Mouse (Mus musculus) erythroblast, embryonic 14.5 days (primary cell): ENCODE data around the gene Plxnc1. TPM values are rescaled to one million over a fixed set of nuclear protein-coding genes. Genes with fewer than 3 reads are reported as not detected.

Source experiments
- H3K27me3 ChIP-seq: 2 replicates; pipeline ENCODE4 v1.6.1; 2012; ENCODE audit warnings: inconsistent platforms; ENCODE audit not compliant: control insufficient read depth
- H3K36me3 ChIP-seq: 2 replicates; pipeline ENCODE4 v1.6.1; 2012; ENCODE audit warnings: mild to moderate bottlenecking, inconsistent platforms; ENCODE audit not compliant: control insufficient read depth
- H3K4me1 ChIP-seq: 2 replicates; pipeline ENCODE4 v1.6.1; 2012; ENCODE audit warnings: inconsistent platforms; ENCODE audit not compliant: control insufficient read depth
- H3K4me3 ChIP-seq: replicated peaks from 2 replicates; pipeline ENCODE3; 2012; ENCODE audit warnings: moderate library complexity, mild to moderate bottlenecking, inconsistent platforms
- H3K9me3 ChIP-seq: 2 replicates; pipeline ENCODE4 v1.6.1; 2012; ENCODE audit warnings: low read length, inconsistent platforms, mixed read lengths; ENCODE audit not compliant: control insufficient read depth
- GATA1 ChIP-seq: IDR thresholded peaks from 2 replicates; pipeline ENCODE4 v1.6.1; 2012; ENCODE audit warnings: low read length, inconsistent platforms, mixed read lengths
- TAL1 ChIP-seq: IDR thresholded peaks from 3 replicates; pipeline ENCODE4 v1.6.1; 2012; ENCODE audit warnings: low read length, inconsistent platforms, mixed read lengths
- polyA plus RNA-seq: library from polyadenylated mRNA; stranded (reverse); fragments of >175 nt; gene quantifications from 2 replicates; pipeline ENCODE4 v1.2.3, GENCODE M21; 2012

Gene Plxnc1
- polyA plus RNA-seq, 1 experiment = 0.05 TPM

DNA sequence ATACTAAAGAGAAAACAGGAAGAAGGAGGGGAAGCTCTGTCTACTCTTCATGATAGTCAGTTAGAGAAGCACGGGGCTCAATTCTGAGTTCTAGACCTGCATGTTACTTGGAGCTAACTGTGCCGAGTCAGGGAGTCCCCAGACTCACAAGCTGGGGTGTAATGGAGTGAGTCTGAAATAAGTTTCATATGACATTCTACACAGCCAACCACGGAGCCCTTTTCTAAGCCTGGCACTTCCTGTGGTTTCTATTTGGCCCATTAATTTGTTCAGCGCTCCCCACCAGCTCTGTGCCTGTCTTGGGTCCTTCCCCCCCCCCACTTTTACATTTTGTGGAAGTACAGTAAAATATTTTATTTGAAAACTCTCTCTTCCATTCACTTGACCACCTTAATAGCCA is 27.3 kb downstream of the Plxnc1 start:
- H3K9me3 ChIP-seq = no peaks in the 10 kb centered on the region
- peaks cover 90% of the 10 kb centered on the region for H3K4me1 ChIP-seq
- no peaks in the 10 kb centered on the region; the same call in 1 of the 2 replicates for H3K36me3 ChIP-seq
- TF ChIP-seq GATA1 = no peak
- no peak for TF ChIP-seq TAL1
- H3K27me3 ChIP-seq = no peaks in the 10 kb centered on the region
- no peak overlapping the region for H3K4me3 ChIP-seq

DNA sequence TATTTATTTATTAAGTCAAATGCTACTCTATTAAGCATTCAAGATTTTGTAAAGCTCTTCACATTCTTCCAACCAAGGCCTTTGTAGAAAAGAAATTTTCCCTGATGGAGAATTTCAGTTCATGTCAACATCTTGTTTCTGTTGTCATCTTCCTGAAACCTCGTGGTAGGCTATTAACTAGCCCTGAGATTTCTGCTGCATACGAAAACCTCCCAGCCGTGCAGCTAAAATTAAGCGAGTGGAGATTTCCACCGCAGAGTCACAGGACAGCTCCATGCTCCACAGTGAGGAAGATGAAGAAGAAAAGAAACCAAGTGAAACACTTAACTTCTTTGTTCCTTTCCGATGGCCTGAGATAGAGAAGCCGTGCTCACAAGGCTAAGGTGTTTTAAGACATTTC is 28.0 kb downstream of the Plxnc1 start:
- TF ChIP-seq GATA1 (no peak), TAL1 (no peak)

DNA sequence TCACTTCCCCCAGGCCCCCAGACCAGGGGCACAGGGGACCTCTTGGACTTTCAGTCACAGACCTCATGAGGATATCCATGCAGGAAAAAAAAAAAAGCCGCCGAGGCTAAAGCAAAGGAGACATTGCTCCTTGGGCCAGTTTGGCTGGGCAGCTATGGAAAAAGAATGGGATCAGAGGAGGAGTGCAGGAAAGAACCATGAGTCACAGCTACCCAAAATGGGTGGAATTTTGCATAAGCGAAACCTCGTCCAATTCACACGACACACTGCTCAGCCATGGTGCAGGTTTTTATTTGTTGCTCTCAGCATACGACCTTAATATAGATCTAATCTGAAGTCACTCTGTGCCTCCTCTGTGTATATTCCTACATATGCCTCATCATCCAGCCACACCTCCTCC is 28.9 kb downstream of the Plxnc1 start:
- TF ChIP-seq GATA1 (no peak), TAL1 (no peak)
- Histone ChIP-seq H3K9me3 (no peaks in the 10 kb centered on the region), H3K4me1 (peaks cover 90% of the 10 kb centered on the region), H3K27me3 (no peaks in the 10 kb centered on the region), H3K4me3 (no peak overlapping the region), H3K36me3 (no peaks in the 10 kb centered on the region; the same call in none of the 2 replicates)

More for the DNA sequence above, 28.0 kb downstream of the Plxnc1 start:
- no peaks in the 10 kb centered on the region for H3K27me3 ChIP-seq
- H3K9me3 ChIP-seq = no peaks in the 10 kb centered on the region
- no peaks in the 10 kb centered on the region; the same call in none of the 2 replicates for H3K36me3 ChIP-seq
- peaks cover 90% of the 10 kb centered on the region for H3K4me1 ChIP-seq
- no peak overlapping the region for H3K4me3 ChIP-seq

DNA sequence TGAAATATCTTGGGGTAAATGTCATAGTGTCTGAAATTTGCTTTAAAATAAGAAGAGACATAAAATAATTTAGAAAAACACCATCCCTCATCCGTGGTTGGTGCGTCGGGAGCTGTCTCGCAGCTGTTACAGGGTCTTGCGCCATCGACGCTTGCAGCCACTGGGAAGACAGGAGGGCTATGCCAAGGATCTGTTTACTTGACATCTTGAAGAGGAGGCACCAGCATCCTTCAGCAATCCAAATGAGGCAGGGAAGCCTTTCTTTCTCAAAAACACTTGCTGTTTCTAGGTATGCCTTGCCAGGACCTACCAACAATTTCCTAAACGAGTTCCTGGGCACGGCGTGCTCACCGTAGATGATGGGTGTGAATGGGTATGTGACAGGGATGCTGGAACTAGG is 30.6 kb downstream of the Plxnc1 start:
- Histone ChIP-seq H3K9me3 (no peaks in the 10 kb centered on the region), H3K27me3 (no peaks in the 10 kb centered on the region), H3K4me3 (no peak overlapping the region), H3K36me3 (no peaks in the 10 kb centered on the region; the same call in none of the 2 replicates), H3K4me1 (peaks cover 82% of the 10 kb centered on the region)
- TF ChIP-seq GATA1 (no peak), TAL1 (no peak)

DNA sequence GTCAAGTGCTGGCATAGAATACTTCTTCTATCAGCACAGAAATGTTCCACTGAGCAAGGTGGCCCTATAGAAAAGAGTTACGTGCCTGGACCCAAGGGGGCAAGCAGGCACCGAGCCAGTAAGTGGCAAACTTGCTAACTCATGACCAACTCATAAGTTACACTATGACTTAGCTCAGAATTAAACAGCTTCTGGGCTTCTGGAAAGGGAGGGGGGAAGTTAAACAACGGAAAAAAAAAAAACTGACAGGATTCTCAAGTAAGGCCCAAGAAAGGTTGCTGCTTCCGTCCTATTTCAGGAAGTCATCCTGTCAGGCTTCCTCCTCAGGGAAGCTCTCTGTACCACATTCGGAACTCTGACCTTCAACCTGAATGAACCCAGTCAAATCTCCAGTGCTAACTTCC is 31.3 kb downstream of the Plxnc1 start:
- no peaks in the 10 kb centered on the region; the same call in none of the 2 replicates for H3K36me3 ChIP-seq
- TF ChIP-seq TAL1 (no peak), GATA1 (no peak)
- H3K9me3 ChIP-seq = no peaks in the 10 kb centered on the region
- H3K27me3 ChIP-seq = no peaks in the 10 kb centered on the region
- H3K4me3 ChIP-seq = no peak overlapping the region
- peaks cover 75% of the 10 kb centered on the region for H3K4me1 ChIP-seq

DNA sequence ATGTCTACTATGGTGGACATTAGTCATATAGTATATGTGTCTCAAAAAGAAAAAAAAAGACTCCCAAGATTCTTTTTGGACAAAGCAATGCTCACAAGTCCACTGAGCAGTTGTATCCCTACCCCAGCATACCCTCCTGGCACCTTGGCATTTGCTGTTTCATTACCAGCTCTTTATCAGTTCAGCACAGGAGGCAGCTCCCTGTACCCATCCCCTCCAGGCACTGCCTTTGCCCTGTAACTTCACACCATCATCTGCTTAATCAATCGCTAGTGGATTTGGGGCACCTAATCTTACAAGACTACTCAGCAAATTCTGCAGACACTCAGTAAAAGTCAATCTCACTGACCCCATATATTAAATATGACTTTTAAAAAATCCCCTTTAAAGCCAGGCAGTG is 32.1 kb downstream of the Plxnc1 start:
- peaks cover 67% of the 10 kb centered on the region for H3K4me1 ChIP-seq
- H3K4me3 ChIP-seq = peak overlapping the region; percentile 29
- TF ChIP-seq GATA1 (peak; percentile 76), TAL1 (peak; percentile 85)
- H3K36me3 ChIP-seq = no peaks in the 10 kb centered on the region; the same call in none of the 2 replicates
- no peaks in the 10 kb centered on the region for H3K27me3 ChIP-seq
- no peaks in the 10 kb centered on the region for H3K9me3 ChIP-seq

DNA sequence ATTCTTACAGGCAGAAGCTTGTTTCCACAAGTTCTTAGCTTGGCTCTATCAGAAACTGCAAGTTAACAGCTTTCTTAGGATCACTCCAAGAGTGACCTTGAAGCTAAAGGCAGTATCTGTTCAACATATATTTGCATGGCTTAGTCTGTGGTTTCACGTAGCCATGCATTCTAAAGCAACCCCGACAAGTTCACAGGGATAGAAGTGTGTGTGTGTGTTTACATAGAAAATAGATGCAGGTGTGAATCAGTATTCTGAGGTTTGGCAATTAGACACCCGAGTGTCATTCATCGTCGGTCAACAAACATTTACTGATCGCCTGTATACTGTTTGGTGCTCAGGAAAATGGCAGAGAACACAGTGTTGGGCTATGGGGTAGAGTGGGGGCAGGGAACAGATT is 33.5 kb downstream of the Plxnc1 start:
- no peaks in the 10 kb centered on the region for H3K9me3 ChIP-seq
- no peak for TF ChIP-seq GATA1
- TF ChIP-seq TAL1 = no peak
- no peak overlapping the region for H3K4me3 ChIP-seq
- H3K36me3 ChIP-seq = no peaks in the 10 kb centered on the region; the same call in none of the 2 replicates
- H3K4me1 ChIP-seq = peaks cover 54% of the 10 kb centered on the region
- H3K27me3 ChIP-seq = no peaks in the 10 kb centered on the region

DNA sequence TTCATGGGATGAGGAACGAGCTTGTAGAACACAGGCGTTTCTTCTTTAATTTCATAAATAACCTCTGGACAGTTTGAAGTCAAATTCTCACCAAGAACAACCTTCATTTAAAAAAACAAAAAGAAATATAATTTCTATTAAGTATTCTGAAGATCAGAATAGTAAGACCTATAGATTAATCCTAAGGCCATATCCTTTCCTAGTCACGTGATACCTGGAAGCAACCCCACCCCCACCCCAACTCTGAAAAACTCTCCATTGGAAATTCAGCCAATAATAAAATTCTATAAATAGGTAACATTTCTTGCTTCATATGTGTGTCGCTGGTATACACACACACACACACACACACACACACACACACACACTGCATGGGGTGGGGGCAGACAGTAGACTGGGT is 34.1 kb downstream of the Plxnc1 start:
- no peaks in the 10 kb centered on the region for H3K9me3 ChIP-seq
- H3K36me3 ChIP-seq = no peaks in the 10 kb centered on the region; the same call in none of the 2 replicates
- H3K27me3 ChIP-seq = no peaks in the 10 kb centered on the region
- no peak overlapping the region for H3K4me3 ChIP-seq
- no peak for TF ChIP-seq TAL1
- no peak for TF ChIP-seq GATA1
- H3K4me1 ChIP-seq = peaks cover 49% of the 10 kb centered on the region

DNA sequence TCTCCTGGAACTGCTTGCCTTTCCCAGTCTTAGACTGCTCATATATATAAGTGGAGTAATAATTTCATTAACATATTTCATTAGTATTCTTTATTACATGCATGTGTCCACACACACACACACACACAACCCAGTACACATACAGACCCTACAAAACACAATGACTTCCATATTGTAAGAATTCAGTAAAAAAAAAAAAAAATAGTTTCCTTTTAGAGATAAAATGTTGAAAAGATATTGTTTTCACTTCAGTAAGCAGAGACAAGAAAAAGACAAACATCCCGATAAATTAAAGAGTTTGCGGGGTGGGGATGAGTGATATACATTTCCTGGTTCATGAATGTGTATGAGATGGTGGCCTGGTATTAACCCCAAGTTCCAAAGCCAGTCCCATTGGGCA is 34.8 kb downstream of the Plxnc1 start:
- no peak overlapping the region for H3K4me3 ChIP-seq
- H3K9me3 ChIP-seq = no peaks in the 10 kb centered on the region
- peaks cover 43% of the 10 kb centered on the region for H3K4me1 ChIP-seq
- TF ChIP-seq GATA1 = no peak
- TF ChIP-seq TAL1 = no peak
- no peaks in the 10 kb centered on the region for H3K27me3 ChIP-seq
- no peaks in the 10 kb centered on the region; the same call in none of the 2 replicates for H3K36me3 ChIP-seq

DNA sequence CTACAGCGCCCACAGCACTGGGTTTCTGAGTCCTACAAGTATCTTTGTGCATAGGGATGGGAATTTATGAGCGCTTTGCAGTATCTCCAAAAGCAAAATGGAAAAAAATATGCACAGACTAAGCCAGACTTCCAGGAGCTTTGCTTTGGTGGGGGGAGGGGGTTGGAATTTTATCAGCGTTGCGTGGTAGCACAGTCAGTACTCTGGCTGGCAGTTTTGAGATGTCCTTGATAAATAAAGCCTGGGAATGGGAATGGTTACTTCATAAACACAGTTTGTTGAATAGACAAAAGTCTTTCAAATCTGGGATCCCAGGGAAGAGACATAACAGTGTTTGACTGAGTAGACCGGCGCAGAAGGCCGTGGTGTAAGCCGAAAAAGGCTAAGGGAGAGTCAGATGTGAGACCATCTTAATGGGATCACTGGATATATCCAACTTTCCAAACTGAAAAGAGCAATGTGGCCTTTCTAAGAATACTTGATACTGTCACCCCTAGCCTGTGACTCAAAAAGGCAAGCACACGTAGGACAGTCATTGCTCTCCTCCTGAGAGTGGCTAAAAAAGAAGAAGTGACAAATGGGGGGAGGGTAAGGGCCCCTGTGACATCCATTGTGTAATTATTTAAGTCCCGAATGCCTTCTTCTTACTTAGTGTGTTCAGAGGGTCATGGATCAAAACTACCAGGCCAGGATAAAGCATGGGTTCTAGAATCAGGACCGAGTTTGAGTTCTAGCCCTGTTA is 35.5 kb downstream of the Plxnc1 start:
- Histone ChIP-seq H3K4me3 (no peak overlapping the region), H3K27me3 (no peaks in the 10 kb centered on the region), H3K36me3 (no peaks in the 10 kb centered on the region; the same call in none of the 2 replicates), H3K4me1 (peaks cover 38% of the 10 kb centered on the region), H3K9me3 (no peaks in the 10 kb centered on the region)
- TF ChIP-seq GATA1 (no peak), TAL1 (no peak)
